Mouse (Mus musculus) heart, postnatal 0 days (tissue): ENCODE measurements around the gene Vps18. TPM values are rescaled to one million over a fixed set of nuclear protein-coding genes. Genes with fewer than 3 reads are reported as not detected.
A peak's percentile ranks its signal among the peaks of the same experiment; 100 is the strongest.

Source experiments
- ATAC-seq: fragments of 200-750 bp; cut with Nextera tagmentation; 2 replicates; pipeline ENCODE4 v1.8.0; 2017; ENCODE audit warnings: low read depth, moderate number of reproducible peaks, moderate library complexity; ENCODE audit not compliant: insufficient read depth
- DNase-seq: peaks from one replicate; pipeline ENCODE4 v3.0.0-alpha.2; 2016; ENCODE audit warnings: low spot score
- H3K27ac ChIP-seq: fragments of 300-500 bp; sonication (generic); 2 replicates; pipeline ENCODE4 v1.5.1; 2014; ENCODE audit warnings: low read depth, mild to moderate bottlenecking
- H3K27me3 ChIP-seq: fragments of 300-500 bp; sonication (generic); 2 replicates; pipeline ENCODE4 v1.6.1; 2014; ENCODE audit warnings: low read length, mixed read lengths; ENCODE audit not compliant: control insufficient read depth, insufficient read depth
- H3K36me3 ChIP-seq: fragments of 300-500 bp; sonication (generic); replicated peaks from 2 replicates; pipeline ENCODE4 v1.6.1; 2014; ENCODE audit warnings: low read length, mixed read lengths; ENCODE audit not compliant: control insufficient read depth, insufficient read depth
- H3K4me1 ChIP-seq: fragments of 300-500 bp; sonication (generic); 2 replicates; pipeline ENCODE4 v1.6.1; 2014; ENCODE audit warnings: antibody characterized with exemption; ENCODE audit not compliant: control insufficient read depth, insufficient read depth
- H3K4me2 ChIP-seq: fragments of 300-500 bp; sonication (generic); 2 replicates; pipeline ENCODE4 v1.6.1; 2014; ENCODE audit warnings: low read depth, mild to moderate bottlenecking, low read length, moderate library complexity
- H3K4me3 ChIP-seq: fragments of 300-500 bp; sonication (generic); 2 replicates; pipeline ENCODE4 v1.5.1; 2014; ENCODE audit warnings: low read depth, low read length
- H3K9ac ChIP-seq: fragments of 300-500 bp; sonication (generic); replicated peaks from 2 replicates; pipeline ENCODE4 v1.6.1; 2014; ENCODE audit warnings: low read depth, low read length, mixed read lengths
- H3K9me3 ChIP-seq: fragments of 300-500 bp; sonication (generic); replicated peaks from 2 replicates; pipeline ENCODE4 v1.6.1; 2016; ENCODE audit warnings: low read length; ENCODE audit not compliant: control insufficient read depth
- CTCF ChIP-seq: IDR thresholded peaks from 2 replicates; pipeline ENCODE4 v1.5.1; 2016; ENCODE audit warnings: antibody characterized with exemption, control low read depth, low read depth
- EP300 ChIP-seq: IDR thresholded peaks from 2 replicates; pipeline ENCODE4 v1.6.1; 2016; ENCODE audit warnings: antibody characterized with exemption, low read depth
- WGBS: fragments of 180-500 bp; shearing (Covaris S2); extraction: QIAGEN DNeasy Blood & Tissue Kit; methylation state at CpG from one replicate; pipeline ENCODE4 v1.1.7; 2014; 5-methylcytosine and 5-hydroxymethylcytosine counted together
- polyA plus RNA-seq: library from polyadenylated mRNA; unstranded; fragments of >200 nt; fragmentation: Nextera tagmentation; extraction: Ambion mirVana; gene quantifications from 2 replicates; pipeline ENCODE4 v1.2.1, GENCODE M21; 2015
- total RNA-seq: library from RNA; depleted of rRNA; stranded (reverse); fragments of >200 nt; gene quantifications from 2 replicates; pipeline ENCODE4 v1.2.3, GENCODE M21; 2014; ENCODE audit warnings: low replicate concordance

The Vps18 gene
- total and polyA plus RNA-seq, 2 experiments from 2014 or later, result 8.0 to 14.3 TPM

DNA sequence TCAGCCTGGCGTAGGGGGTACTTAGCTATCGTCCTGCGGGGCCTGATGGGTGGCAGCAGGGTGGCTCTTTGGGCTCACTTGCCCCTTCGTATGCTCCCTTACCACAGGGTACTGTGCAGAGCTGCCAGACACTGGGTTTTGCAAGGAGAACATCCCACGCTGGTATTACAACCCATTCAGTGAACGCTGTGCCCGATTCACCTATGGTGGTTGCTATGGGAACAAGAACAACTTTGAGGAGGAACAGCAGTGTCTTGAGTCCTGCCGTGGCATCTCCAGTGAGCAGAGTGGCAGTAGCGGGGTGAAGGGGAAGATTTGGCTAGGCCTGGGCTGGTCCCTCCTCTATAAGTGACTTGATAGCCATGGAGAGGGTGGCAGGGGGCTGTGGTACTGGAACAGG lies 40.6 kb upstream of the Vps18 start:
- ATAC-seq (no peak), DNase-seq (no peak)
- Histone ChIP-seq H3K9ac (no peak overlapping the region), H3K36me3 (no peaks in the 10 kb centered on the region), H3K27ac (no peak overlapping the region), H3K27me3 (peaks cover 8% of the 10 kb centered on the region; the same call in 1 of the 2 replicates), H3K4me2 (no peak overlapping the region), H3K9me3 (no peaks in the 10 kb centered on the region), H3K4me1 (no peaks in the 10 kb centered on the region), H3K4me3 (no peak overlapping the region)
- TF ChIP-seq EP300, result no peak
- no peak for TF ChIP-seq CTCF
- 83% methylated on average over 9 of the region's 9 CpGs for WGBS

DNA sequence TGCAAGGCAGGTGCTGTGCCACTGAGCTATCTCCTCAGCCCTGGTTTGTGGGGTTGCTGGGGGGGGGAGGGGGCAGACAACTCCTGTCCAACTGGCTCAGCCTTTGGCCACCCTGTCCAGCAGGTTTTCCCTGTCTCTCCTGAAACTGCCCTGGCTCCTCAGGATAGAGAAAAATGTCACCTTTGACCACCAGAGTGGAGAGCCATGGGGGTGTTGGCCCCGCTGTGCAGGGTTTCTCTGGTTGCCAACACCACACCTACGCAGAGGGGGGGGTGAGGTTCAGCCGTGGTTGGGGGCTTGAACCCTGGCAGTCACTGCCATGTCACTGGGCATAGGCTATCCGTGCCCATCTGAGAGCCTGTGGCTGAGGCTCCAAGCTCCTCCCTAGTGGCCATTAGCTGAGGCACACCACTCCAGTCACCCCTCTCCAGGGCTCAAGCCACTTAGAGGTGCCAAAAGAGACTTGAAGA lies 38.9 kb upstream of the Vps18 start:
- no peaks in the 10 kb centered on the region for H3K36me3 ChIP-seq
- peaks cover 12% of the 10 kb centered on the region; the same call in 1 of the 2 replicates for H3K27me3 ChIP-seq
- H3K4me1 ChIP-seq, result no peaks in the 10 kb centered on the region
- H3K4me3 ChIP-seq, result no peak overlapping the region
- no peak for TF ChIP-seq EP300
- TF ChIP-seq CTCF, result no peak
- no peaks in the 10 kb centered on the region for H3K9me3 ChIP-seq
- no peak overlapping the region for H3K4me2 ChIP-seq
- no peak overlapping the region for H3K9ac ChIP-seq
- WGBS, result 51% methylated on average over 4 of the region's 4 CpGs
- DNase-seq, result no peak
- H3K27ac ChIP-seq, result no peak overlapping the region
- no peak for ATAC-seq

GRCm38 (mm10) chr2:119250377-119250776 lies 38.2 kb upstream of the Vps18 start:
- H3K9me3 ChIP-seq, result no peaks in the 10 kb centered on the region
- H3K27me3 ChIP-seq, result peaks cover 12% of the 10 kb centered on the region; the same call in 1 of the 2 replicates
- no peak overlapping the region for H3K4me2 ChIP-seq
- DNase-seq (no peak), ATAC-seq (no peak)
- no peaks in the 10 kb centered on the region for H3K36me3 ChIP-seq
- TF ChIP-seq CTCF (no peak), EP300 (no peak)
- no peaks in the 10 kb centered on the region for H3K4me1 ChIP-seq
- H3K27ac ChIP-seq, result no peak overlapping the region
- no peak overlapping the region for H3K9ac ChIP-seq
- H3K4me3 ChIP-seq, result no peak overlapping the region
- 58% methylated on average over 5 of the region's 5 CpGs for WGBS

DNA sequence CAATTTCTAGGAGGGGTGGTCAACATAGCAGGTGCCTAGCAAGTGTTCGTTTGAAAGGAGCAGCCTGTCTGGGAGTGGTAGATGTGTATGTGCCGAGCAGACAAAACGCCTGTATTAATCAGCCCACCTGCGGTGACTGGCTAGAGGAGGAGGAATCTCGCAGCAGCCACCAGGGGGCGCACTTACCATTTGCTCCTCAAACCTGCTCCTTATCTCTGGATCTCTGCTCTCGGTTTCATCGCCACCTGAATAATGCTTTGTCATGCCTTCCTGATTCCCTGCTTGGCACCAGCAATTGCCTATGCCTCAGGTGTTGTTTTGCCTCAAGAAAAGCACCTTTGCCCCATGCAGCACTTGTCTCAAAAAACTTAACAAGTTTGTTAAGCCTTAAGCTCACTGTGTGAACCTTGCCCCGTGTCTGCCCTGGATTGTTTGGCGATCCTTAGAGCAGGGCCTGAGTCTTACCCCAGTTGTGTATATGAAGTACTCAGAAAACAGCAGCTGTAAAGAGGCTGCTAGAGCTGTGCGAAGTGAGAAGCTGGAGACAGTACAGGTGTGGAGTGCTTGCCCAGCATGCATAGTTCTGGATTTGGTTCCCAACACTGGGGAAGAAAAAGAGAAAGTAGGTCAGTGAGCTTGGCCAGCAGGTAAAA lies 37.6 kb upstream of the Vps18 start:
- ATAC-seq, result peak; percentile 68
- 11% methylated on average over 11 of the region's 11 CpGs for WGBS

DNA sequence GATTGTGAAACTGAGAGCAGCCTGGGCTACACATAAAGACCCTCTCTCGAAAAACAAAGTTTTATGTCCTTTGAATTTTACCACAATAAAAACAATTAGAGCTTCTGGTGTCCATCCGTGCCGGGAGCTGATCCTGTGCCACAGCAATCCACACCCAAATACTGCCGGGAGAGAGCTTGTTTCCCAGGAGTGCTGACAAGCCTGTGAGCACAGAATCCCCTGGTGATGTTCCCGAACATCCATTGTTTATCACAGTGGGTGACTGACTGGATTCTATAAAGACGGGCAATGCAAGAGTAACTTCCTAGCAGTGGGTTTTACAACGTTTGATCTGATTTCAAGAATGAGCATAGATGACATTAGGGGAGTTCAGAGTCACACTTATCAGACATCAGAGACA lies 33.6 kb upstream of the Vps18 start:
- no peak for ATAC-seq
- TF ChIP-seq CTCF, result no peak
- no peak for TF ChIP-seq EP300
- WGBS, result 20% methylated on average over 7 of the region's 7 CpGs

More for the DNA sequence above, 37.6 kb upstream of the Vps18 start:
- H3K4me3 ChIP-seq, result no peak overlapping the region
- TF ChIP-seq CTCF (peak; percentile 86), EP300 (no peak)
- H3K4me1 ChIP-seq, result no peaks in the 10 kb centered on the region
- DNase-seq, result peak; percentile 55
- H3K4me2 ChIP-seq, result peak overlapping the region; percentile 54
- H3K27me3 ChIP-seq, result peaks cover 12% of the 10 kb centered on the region; the same call in 1 of the 2 replicates
- no peak overlapping the region for H3K27ac ChIP-seq
- no peaks in the 10 kb centered on the region for H3K9me3 ChIP-seq
- H3K9ac ChIP-seq, result no peak overlapping the region
- H3K36me3 ChIP-seq, result no peaks in the 10 kb centered on the region

More for the DNA sequence above, 33.6 kb upstream of the Vps18 start:
- Histone ChIP-seq H3K27me3 (peaks cover 14% of the 10 kb centered on the region; the same call in 1 of the 2 replicates), H3K9me3 (no peaks in the 10 kb centered on the region), H3K27ac (no peak overlapping the region), H3K36me3 (no peaks in the 10 kb centered on the region), H3K4me2 (no peak overlapping the region), H3K9ac (no peak overlapping the region), H3K4me3 (no peak overlapping the region), H3K4me1 (no peaks in the 10 kb centered on the region)
- DNase-seq, result no peak
